15 mouse cellular contexts compared by ENCODE assay signal in genomic region chr6:122493799-122494472, GRCm38 (mm10). TPM values are rescaled to one million over a fixed set of nuclear protein-coding genes. Genes with fewer than 3 reads are reported as not detected.
A peak's percentile ranks its signal among the peaks of the same experiment; 100 is the strongest.
DNase-seq lines count a peak whose midpoint lies in the region; ATAC-seq lines count a peak whose summit lies in the region.
"Had no signal": no experiment of that assay in that cellular context is flagged by ENCODE, and none has a peak within 500 bp of the region (broad histone marks: within the 10 kb centered on the region; RNA-seq: fewer than 3 reads in every experiment).

No protein-coding gene starts in this region.

- no peak for ATAC-seq in neural tube, embryonic 11.5 days (ENCODE audit: insufficient read depth, low FRiP score, low TSS enrichment)
- no peak for ATAC-seq in embryonic facial prominence, embryonic 14.5 days (ENCODE audit: low read depth)
- no peak for ATAC-seq in limb, embryonic 12.5 days (ENCODE audit: insufficient number of reproducible peaks, insufficient read depth, low FRiP score, low TSS enrichment, low read depth)
- ATAC-seq: intestine, embryonic 15.5 days had no signal

- H3K9ac ChIP-seq in neural tube, embryonic 11.5 days (ENCODE audit: low read length) = no peak overlapping the region
- no peak overlapping the region for H3K9ac ChIP-seq in embryonic facial prominence, embryonic 14.5 days (ENCODE audit: low read depth, low read length)
- no peak overlapping the region for H3K9ac ChIP-seq in limb, embryonic 12.5 days (replicated peaks)
- H3K9ac ChIP-seq: intestine, embryonic 15.5 days had no signal

- no peaks in the 10 kb centered on the region for H3K27me3 ChIP-seq in neural tube, embryonic 11.5 days (ENCODE audit: control insufficient read depth, insufficient read depth, low read length)
- H3K27me3 ChIP-seq in embryonic facial prominence, embryonic 14.5 days (replicated peaks; ENCODE audit: control insufficient read depth, insufficient read depth, low read length) = peaks cover 3% of the 10 kb centered on the region; the same call in 1 of the 2 replicates
- no peaks in the 10 kb centered on the region for H3K27me3 ChIP-seq in limb, embryonic 12.5 days
- H3K27me3 ChIP-seq: intestine, embryonic 15.5 days had no signal

- 0 out of 2 replicates have a peak overlapping the region, but pooled peaks have one; percentile 14 for H3K27ac ChIP-seq in neural tube, embryonic 11.5 days (ENCODE audit: low read depth, low read length)
- H3K27ac ChIP-seq in embryonic facial prominence, embryonic 14.5 days (replicated peaks; ENCODE audit: low read depth, low read length) = peak overlapping the region; percentile 83; the same call in 1 of the 2 replicates
- H3K27ac ChIP-seq in limb, embryonic 12.5 days = peak overlapping the region; percentile 94; the same call in 1 of the 2 replicates

- no peak overlapping the region for H3K4me3 ChIP-seq in neural tube, embryonic 11.5 days (ENCODE audit: low read depth, low read length)
- no peak overlapping the region for H3K4me3 ChIP-seq in embryonic facial prominence, embryonic 14.5 days (ENCODE audit: low read depth, low read length)
- no peak overlapping the region for H3K4me3 ChIP-seq in limb, embryonic 12.5 days (replicated peaks)
- H3K4me3 ChIP-seq: intestine, embryonic 15.5 days had no signal

- no peaks in the 10 kb centered on the region for H3K36me3 ChIP-seq in neural tube, embryonic 11.5 days (ENCODE audit: control insufficient read depth, insufficient read depth, low read length)
- no peaks in the 10 kb centered on the region for H3K36me3 ChIP-seq in embryonic facial prominence, embryonic 14.5 days (ENCODE audit: control insufficient read depth, insufficient read depth, low read length)
- H3K36me3 ChIP-seq in limb, embryonic 12.5 days = no peaks in the 10 kb centered on the region
- H3K36me3 ChIP-seq: intestine, embryonic 15.5 days had no signal

- no peak overlapping the region for H3K4me2 ChIP-seq in neural tube, embryonic 11.5 days (ENCODE audit: low read depth)
- H3K4me2 ChIP-seq in embryonic facial prominence, embryonic 14.5 days (ENCODE audit: low read depth, low read length) = no peak overlapping the region
- H3K4me2 ChIP-seq in limb, embryonic 12.5 days = no peak overlapping the region
- H3K4me2 ChIP-seq: intestine, embryonic 15.5 days had no signal

- H3K4me1 ChIP-seq in neural tube, embryonic 11.5 days (ENCODE audit: control insufficient read depth, insufficient read depth, low read length) = peaks cover 10% of the 10 kb centered on the region
- peaks cover 17% of the 10 kb centered on the region; the same call in 1 of the 2 replicates for H3K4me1 ChIP-seq in embryonic facial prominence, embryonic 14.5 days (ENCODE audit: control insufficient read depth, insufficient read depth, low read length)
- H3K4me1 ChIP-seq in limb, embryonic 12.5 days (replicated peaks) = peaks cover 47% of the 10 kb centered on the region

- H3K9me3 ChIP-seq in neural tube, embryonic 11.5 days (ENCODE audit: control insufficient read depth, low read length) = no peaks in the 10 kb centered on the region
- no peaks in the 10 kb centered on the region for H3K9me3 ChIP-seq in embryonic facial prominence, embryonic 14.5 days (ENCODE audit: control insufficient read depth, low read length)
- H3K9me3 ChIP-seq in limb, embryonic 12.5 days = no peaks in the 10 kb centered on the region
- H3K9me3 ChIP-seq: intestine, embryonic 15.5 days had no signal

- WGBS in neural tube, embryonic 11.5 days = 30% methylated on average over 6 of the region's 6 CpGs
- 36% methylated on average over 6 of the region's 6 CpGs for WGBS in embryonic facial prominence, embryonic 14.5 days
- WGBS in limb, embryonic 12.5 days = 48% methylated on average over 6 of the region's 6 CpGs

- DNase-seq in neural tube, embryonic 11.5 days (ENCODE audit: low spot score) = peak; percentile 16
- no peak for DNase-seq in neural tube, embryonic 10.5 days (ENCODE audit: extremely low spot score, low spot score)
- peak; percentile 27 for DNase-seq in embryonic facial prominence, embryonic 14.5 days (ENCODE audit: low spot score)
- DNase-seq in retina, postnatal 7 days (ENCODE audit: low read depth, low spot score) = peak; percentile 44
- DNase-seq in cerebellum, postnatal 14 days = no peak
- no peak for DNase-seq in right cerebral cortex, postnatal 36 days (ENCODE audit: low spot score in 2 of 2)
- DNase-seq in urinary bladder, postnatal 36 days (ENCODE audit: low spot score in 2 of 2) = no peak
- DNase-seq: adrenal gland, adult 8-10 months; cerebellum, adult 2 months; liver; lung, postnatal 36 days; spleen, adult 18-20 months; thymus, adult 2 months had no signal

RNA-seq across cellular contexts. Expression of gene Rimklb, which starts 4.6 kb away (rescaled TPM):
- polyA plus RNA-seq in neural tube, embryonic 11.5 days (2014; fragmentation: Nextera tagmentation; extraction: Ambion mirVana) = 68.3 and 75.3 TPM in 2 replicates
- 10.5 and 15.9 TPM in 2 replicates for polyA plus RNA-seq in embryonic facial prominence, embryonic 14.5 days (2014; fragmentation: Nextera tagmentation; extraction: Ambion mirVana)
- polyA plus RNA-seq in limb, embryonic 12.5 days (2016; fragmentation: Nextera tagmentation; extraction: Ambion mirVana) = 52.6 and 57.0 TPM in 2 replicates

RNA-seq across cellular contexts. Expression of gene Mfap5, which starts 11.7 kb away (rescaled TPM):
- 0.42 and 0.84 TPM in 2 replicates for polyA plus RNA-seq in neural tube, embryonic 11.5 days (2014; fragmentation: Nextera tagmentation; extraction: Ambion mirVana)
- 70.7 and 98.8 TPM in 2 replicates for polyA plus RNA-seq in embryonic facial prominence, embryonic 14.5 days (2014; fragmentation: Nextera tagmentation; extraction: Ambion mirVana)
- polyA plus RNA-seq in limb, embryonic 12.5 days (2016; fragmentation: Nextera tagmentation; extraction: Ambion mirVana) = 1.2 and 2.1 TPM in 2 replicates

RNA-seq across cellular contexts. Expression of gene Aicda, which starts 59.7 kb away (rescaled TPM):
- polyA plus RNA-seq in neural tube, embryonic 11.5 days (2014; fragmentation: Nextera tagmentation; extraction: Ambion mirVana) = not detected in 2 replicates
- polyA plus RNA-seq in embryonic facial prominence, embryonic 14.5 days (2014; fragmentation: Nextera tagmentation; extraction: Ambion mirVana) = 0.13 and 0.16 TPM in 2 replicates
- polyA plus RNA-seq in limb, embryonic 12.5 days (2016; fragmentation: Nextera tagmentation; extraction: Ambion mirVana) = 0.34 and 0.36 TPM in 2 replicates
- polyA plus RNA-seq: cerebellum, adult 2 months; intestine, embryonic 15.5 days had no signal

Comparison
In these comparisons a context has a peak if more than half of its experiments do, and no peak if none do; other contexts are left out.
1. DNase-seq: peak in neural tube, embryonic 11.5 days (single experiment), embryonic facial prominence, embryonic 14.5 days (single experiment) and retina, postnatal 7 days (single experiment); none in neural tube, embryonic 10.5 days (single experiment), cerebellum, postnatal 14 days (0 of 2), right cerebral cortex, postnatal 36 days (0 of 2) and urinary bladder, postnatal 36 days (0 of 2).
2. H3K27ac ChIP-seq: peak in every context shown above with its lines; median percentile 94 in limb, embryonic 12.5 days; 83 in embryonic facial prominence, embryonic 14.5 days; 14 in neural tube, embryonic 11.5 days.
3. RNA of gene Mfap5, which starts 11.7 kb away (polyA plus RNA-seq): 70.7 to 98.8 TPM in embryonic facial prominence, embryonic 14.5 days; 1.2 to 2.1 TPM in limb, embryonic 12.5 days and 0.42 to 0.84 TPM in neural tube, embryonic 11.5 days; every median in the first group is over 10 times any median in the second.